Mouse (Mus musculus): ENCODE data around the gene Oog4.
"Not testable (repeated sequence)": the region's sequence is repeated elsewhere in the genome, so short reads cannot be mapped to it uniquely, and the experiment has no call there.

The Oog4 gene

DNA sequence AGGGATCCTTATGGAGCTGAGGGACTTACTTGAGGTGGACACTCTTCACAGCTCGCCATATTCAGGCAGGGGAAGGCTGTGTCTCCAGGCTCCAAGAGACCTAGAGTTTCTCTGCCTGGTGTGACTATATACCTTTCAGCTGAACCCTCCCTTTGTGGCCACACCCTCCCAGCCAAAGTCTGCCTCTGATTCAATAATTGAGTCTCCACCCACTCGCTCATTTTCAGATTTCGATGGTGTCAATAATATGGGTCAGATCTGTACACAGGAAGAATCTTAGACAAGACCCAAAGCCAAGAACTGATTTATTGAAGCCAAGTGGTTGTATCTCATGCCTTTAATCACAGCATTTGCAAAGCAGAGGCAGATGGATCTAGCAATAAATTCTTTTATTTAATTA, at the start of gene Oog4:
Gene Oog4, minus strand, starts transcription at position 101 of the 400 bp plus-strand sequence.
- no peak for DNase-seq (ENCODE audit: low read depth)

DNA sequence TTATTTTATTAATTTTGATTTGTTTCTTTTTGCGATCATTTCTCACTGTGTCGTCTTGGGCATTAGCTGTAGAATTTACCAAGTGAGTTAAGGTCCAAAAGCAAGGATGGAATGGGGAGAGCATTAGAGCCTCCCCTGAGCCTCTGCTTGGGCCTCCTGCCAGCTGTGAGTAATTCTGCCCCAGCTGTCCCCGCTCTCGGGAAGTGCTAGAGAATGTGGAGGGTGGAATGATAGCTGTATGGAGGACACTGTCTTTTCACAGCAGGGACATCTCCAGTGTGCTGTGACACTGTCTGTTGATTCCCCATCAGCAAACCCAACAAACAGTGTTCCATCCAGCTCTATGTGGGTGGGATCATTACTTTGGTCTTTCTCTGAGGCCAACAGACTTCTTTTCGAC, 23.4 kb downstream of the Oog4 start:
- not testable (repeated sequence) for DNase-seq (ENCODE audit: low read depth)

DNA sequence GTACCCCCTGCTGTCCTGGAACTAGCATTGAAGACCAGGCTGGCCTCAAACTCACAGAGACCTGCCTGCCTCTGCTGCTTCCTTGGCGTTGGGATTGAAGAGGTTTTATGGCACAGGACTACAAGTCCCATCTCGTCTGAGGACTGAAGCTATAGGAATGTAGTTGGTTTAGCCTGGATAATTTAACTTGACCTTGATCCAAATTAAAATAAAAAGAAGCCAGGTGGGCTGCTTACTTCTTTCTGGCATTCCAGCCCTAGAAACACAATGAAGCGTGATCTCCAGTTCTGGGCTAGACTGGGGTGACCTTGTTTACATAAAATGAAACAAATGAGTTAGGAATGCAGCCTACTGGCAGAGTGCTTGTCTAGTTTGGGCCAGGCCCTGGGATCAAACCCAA, 36.0 kb downstream of the Oog4 start:
- DNase-seq (ENCODE audit: low read depth) = no peak

DNA sequence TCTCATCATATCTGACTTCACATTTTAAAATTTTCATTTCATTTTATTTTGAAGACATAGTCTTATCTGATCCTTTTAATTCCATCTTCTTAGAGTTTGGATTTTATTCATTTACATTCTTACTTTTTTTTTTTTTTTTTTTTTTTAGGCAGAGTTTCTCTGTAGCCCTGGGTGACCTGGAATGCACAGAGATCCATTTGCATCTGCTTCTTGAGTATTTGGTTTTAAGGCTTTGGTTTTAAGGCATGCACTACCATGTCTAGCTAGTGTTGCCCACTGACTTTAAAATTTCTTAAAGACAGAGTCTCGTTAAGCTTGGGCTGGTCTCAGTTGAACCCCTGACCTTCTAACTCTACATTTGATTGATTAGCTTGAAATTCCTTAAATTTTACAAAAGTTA, 36.5 kb downstream of the Oog4 start:
- DNase-seq (ENCODE audit: low read depth) = no peak

DNA sequence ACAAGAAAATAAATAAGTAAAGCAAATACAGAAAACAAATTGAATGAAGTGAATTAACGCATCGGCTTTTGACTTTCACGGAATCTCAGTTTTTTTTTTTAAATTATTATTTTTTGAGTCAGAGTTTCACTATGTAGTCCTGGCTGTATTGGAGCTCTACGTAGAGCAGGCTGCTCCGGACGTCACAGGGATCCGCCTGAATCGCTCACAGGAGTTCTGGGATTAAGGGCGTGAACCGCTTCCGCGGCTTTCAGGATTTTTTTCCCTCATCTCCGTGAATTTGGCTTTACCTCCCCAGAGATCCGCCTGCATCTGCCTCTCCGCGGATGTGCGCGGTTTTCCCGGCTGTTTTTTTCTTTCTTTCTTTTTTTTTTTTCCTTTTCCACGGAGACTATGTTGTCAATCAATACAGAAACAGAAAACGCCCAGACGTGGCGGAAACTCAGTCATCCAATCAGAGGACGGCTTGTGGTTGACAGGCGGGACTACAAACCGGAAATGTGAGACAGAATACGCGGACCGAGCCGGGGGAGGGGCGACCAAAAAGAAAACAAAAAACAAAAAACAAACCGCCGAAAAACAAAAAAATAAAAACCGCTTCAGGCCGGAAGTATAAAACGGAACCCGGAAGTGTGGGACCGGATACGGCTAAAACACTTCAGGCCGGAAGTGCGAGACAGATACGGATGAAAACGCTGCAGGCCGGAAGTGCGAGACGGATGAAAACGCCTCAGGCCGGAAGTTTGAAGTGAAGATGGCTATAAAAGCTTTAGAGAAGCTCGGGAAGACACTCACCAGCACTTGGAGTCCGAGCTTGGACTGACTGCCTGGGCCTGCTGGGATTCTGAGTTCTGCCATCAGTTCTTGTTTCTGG, 37.7 kb downstream of the Oog4 start, which contains the start of gene Pramef8:
Gene Pramef8, plus strand, starts transcription at position 208 of the 874 bp plus-strand sequence.
- DNase-seq (ENCODE audit: low read depth) = peak; percentile 77

DNA sequence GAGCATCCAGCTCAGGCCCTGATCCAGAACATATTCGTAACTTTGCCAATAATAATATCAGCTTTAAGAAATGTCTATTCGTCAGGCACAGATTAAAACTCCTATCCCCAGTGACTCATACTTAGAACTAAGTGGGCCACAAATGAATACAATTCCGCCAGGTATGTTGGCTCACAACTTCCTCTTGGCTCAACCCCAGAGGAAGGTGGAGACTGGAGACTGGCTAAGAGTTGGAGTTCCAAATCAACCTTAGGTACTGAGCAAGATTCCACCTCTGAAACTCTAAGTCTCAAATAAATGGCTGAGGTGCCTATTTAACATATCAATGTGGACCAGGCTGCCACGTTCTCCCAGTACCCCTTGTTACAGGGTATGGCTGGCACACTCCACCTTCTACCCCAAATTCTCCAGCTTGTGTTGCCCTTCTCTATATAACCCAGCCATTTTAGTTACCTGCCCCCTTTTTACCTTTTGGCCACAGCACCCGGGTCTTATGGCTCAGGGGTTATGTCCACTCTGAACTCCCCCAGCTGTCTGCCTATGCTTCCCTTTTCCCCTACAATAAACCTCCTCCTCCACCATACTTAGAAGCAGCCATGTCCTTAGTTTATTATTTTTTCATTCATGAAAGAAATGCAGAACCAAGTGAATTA, 38.4 kb downstream of the Oog4 start:
- no peak for DNase-seq (ENCODE audit: low read depth)

DNA sequence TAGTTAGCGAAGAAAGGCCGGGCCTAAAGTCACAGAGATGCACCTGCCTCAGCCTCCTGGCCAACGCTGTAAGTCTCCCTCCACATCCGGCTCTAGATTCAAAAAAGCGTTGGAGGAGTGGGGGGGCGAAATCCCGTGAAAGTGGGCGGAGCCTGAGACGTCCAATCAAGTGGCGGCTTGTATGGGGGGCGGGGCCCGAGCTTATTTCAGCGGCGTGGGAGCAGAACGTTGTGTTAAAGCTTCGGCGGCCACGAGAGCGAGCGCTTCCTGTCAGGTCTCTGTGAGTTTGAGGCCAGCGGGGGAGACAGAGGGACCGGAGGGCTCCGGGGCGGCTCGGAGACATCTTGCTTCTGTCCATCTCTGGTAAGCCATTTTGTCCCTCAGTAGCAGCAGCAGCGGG, 55.9 kb downstream of the Oog4 start, which contains the start of gene Pramel1:
Gene Pramel1, plus strand, starts transcription at position 248 of the 400 bp plus-strand sequence.
- no peak for DNase-seq (ENCODE audit: low read depth)

DNA sequence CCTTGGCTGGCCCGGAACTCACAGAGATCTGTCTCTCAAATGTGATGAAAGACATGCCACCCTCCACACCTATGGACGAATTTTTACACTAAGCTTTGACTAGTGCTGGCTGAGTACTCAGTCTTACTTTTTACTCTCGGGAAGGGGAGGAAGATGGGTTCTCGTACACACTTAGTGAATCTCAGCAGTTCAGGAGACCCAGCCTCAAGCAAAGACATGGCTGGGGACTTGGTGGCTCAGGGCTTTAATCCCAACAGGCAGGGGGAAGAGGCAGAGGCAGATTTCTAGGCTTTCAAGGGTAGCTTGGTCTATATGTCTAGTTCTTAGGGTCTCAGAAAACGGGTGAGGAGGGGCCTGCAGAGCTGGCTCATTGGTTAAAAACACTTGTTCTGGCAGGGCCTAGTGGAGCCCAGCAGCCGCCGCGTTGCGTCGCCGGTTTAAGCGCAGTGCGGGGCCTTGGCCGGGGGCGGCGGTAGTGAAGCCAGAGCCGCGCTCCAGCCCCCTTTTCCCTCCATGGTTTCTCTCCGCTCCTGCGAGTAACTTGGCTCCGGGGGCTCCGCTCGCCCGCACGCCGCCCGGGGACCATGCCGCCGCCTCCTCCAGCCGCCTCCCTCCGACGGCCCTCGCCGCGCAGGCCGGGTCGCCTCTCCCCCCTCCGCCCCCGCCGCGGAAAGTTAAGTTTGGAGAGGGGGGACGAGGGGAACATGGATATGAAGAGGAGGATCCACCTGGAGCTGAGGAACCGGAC, 61.0 kb downstream of the Oog4 start:
- no peak for DNase-seq (ENCODE audit: low read depth)
